Mouse (Mus musculus): Measurements from ENCODE around the gene Ethe1. TPM values are rescaled to one million over a fixed set of nuclear protein-coding genes. Genes with fewer than 3 reads are reported as not detected.

The Ethe1 gene
- total and polyA plus RNA-seq, 3 experiments: 21.0 to 33.3 TPM; not detected in 1

DNA sequence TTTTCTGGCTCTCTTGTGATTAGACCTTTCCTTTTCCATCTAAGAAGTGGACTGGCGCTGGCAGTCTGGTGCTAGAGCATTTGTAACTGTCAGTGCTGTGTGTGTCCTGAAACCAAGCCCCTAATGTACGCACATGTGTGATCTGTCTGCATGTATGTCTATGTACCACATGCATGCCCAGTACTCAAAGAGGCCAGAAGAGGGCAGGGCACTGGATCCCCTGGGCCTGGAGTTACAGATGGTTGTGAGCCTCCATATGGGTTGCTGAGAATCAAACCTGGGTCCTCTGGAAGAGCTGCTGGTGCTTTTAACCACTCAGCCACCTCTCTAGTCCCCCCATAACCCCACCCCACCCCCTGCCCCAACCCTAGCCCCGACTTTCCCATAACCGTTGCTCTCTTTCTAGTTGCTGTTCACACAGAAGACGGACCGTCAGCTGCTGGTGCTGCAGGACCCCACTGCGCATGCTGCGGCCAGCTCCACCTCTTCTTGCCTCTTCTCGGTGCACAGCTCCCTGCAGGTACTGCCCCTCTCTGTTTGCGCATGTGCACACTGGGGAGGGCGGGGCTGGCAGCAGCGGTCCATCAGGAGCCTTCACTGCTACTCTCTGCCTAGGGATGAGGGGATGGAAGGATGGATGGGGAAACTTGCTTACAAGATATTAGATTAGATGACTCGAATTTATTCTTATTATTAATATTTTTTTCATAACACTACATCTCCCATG is 32.5 kb downstream of the Ethe1 start:
- H3K4me1 ChIP-seq (ENCODE audit: control insufficient read depth in 1 of 2, insufficient read depth in 2 of 2, low read length in 2 of 2): peaks cover 0 to 27% of the 10 kb centered on the region in 2 experiments; a peak in 2 of 4 replicates
- no peaks in the 10 kb centered on the region for H3K79me2 ChIP-seq (ENCODE audit: control insufficient read depth, insufficient read depth, low read length, poor library complexity)
- no peak for TF ChIP-seq TBP (IDR thresholded peaks at IDR 0.05; ENCODE audit: low read depth, low read length)
- peak; percentile 20 to 27 (median 22); a peak in 2 of 6 replicates for TF ChIP-seq CTCF (IDR thresholded peaks at IDR 0.05 in 2 of 3, conservative IDR thresholded peaks at IDR 0.05 in 1 of 3; ENCODE audit: control insufficient read depth in 1 of 3, insufficient read depth in 1 of 3, low read depth in 2 of 3, low read length in 3 of 3, poor library complexity in 1 of 3, severe bottlenecking in 1 of 3)
- no peaks in the 10 kb centered on the region for H3K9me3 ChIP-seq (replicated peaks; ENCODE audit: insufficient read depth, low read length)
- peaks cover 1 to 17% of the 10 kb centered on the region in 2 experiments for H3K36me3 ChIP-seq (ENCODE audit: control insufficient read depth in 1 of 2, insufficient read depth in 2 of 2, low read length in 2 of 2)
- no peak overlapping the region for H3K4me3 ChIP-seq (ENCODE audit: control insufficient read depth in 1 of 2, insufficient read depth in 1 of 2, low read depth in 2 of 2, low read length in 2 of 2)
- no peak overlapping the region for H3K27ac ChIP-seq (ENCODE audit: control insufficient read depth, low read depth, low read length)
- no peak overlapping the region for H3K9ac ChIP-seq (ENCODE audit: control insufficient read depth, low read depth, low read length, poor library complexity, severe bottlenecking)
- no peak for DNase-seq (ENCODE audit: low read depth, low spot score)
- H3K27me3 ChIP-seq (ENCODE audit: control insufficient read depth in 1 of 2, insufficient read depth in 2 of 2, low read length in 2 of 2): no peaks in the 10 kb centered on the region

GRCm38 (mm10) chr7:24621193-24621592 is 33.9 kb downstream of the Ethe1 start:
- Histone ChIP-seq H3K27me3 (ENCODE audit: control insufficient read depth in 1 of 2, insufficient read depth in 2 of 2, low read length in 2 of 2) (no peaks in the 10 kb centered on the region), H3K9me3 (replicated peaks; ENCODE audit: insufficient read depth, low read length) (no peaks in the 10 kb centered on the region), H3K4me3 (ENCODE audit: control insufficient read depth in 1 of 2, insufficient read depth in 1 of 2, low read depth in 2 of 2, low read length in 2 of 2) (no peak overlapping the region), H3K9ac (ENCODE audit: control insufficient read depth, low read depth, low read length, poor library complexity, severe bottlenecking) (no peak overlapping the region), H3K4me1 (ENCODE audit: control insufficient read depth in 1 of 2, insufficient read depth in 2 of 2, low read length in 2 of 2) (peaks cover 0 to 20% of the 10 kb centered on the region in 2 experiments; a peak in 2 of 4 replicates), H3K36me3 (ENCODE audit: control insufficient read depth in 1 of 2, insufficient read depth in 2 of 2, low read length in 2 of 2) (peaks cover 1 to 15% of the 10 kb centered on the region in 2 experiments), H3K27ac (ENCODE audit: control insufficient read depth, low read depth, low read length) (no peak overlapping the region), H3K79me2 (ENCODE audit: control insufficient read depth, insufficient read depth, low read length, poor library complexity) (no peaks in the 10 kb centered on the region)
- TF ChIP-seq E2F4 (IDR thresholded peaks at IDR 0.05; ENCODE audit: borderline replicate concordance, low read depth, low read length) (no peak), SMC3 (IDR thresholded peaks at IDR 0.05; ENCODE audit: low read depth, low read length) (peak; percentile 28; the same call in 1 of the 2 replicates), RAD21 (IDR thresholded peaks at IDR 0.05; ENCODE audit: low read depth, low read length) (peak; percentile 33), HCFC1 (IDR thresholded peaks at IDR 0.05; ENCODE audit: low read depth, low read length) (no peak), CTCF (IDR thresholded peaks at IDR 0.05 in 2 of 3, conservative IDR thresholded peaks at IDR 0.05 in 1 of 3; ENCODE audit: control insufficient read depth in 1 of 3, insufficient read depth in 1 of 3, low read depth in 2 of 3, low read length in 3 of 3, poor library complexity in 1 of 3, severe bottlenecking in 1 of 3) (peak; percentile 32 to 74 (median 56); a peak in 5 of 6 replicates), ZKSCAN1 (IDR thresholded peaks at IDR 0.05; ENCODE audit: low read depth, low read length) (no peak)
- DNase-seq (ENCODE audit: low read depth, low spot score): peak; percentile 54

- TF ChIP-seq POLR2A (IDR thresholded peaks at IDR 0.05; ENCODE audit: control insufficient read depth in 1 of 2, insufficient read depth in 1 of 2, low read depth in 1 of 2, low read length in 2 of 2, poor library complexity in 1 of 2) (no peak), CTCF (IDR thresholded peaks at IDR 0.05 in 2 of 3, conservative IDR thresholded peaks at IDR 0.05 in 1 of 3; ENCODE audit: control insufficient read depth in 1 of 3, insufficient read depth in 1 of 3, low read depth in 2 of 3, low read length in 3 of 3, poor library complexity in 1 of 3, severe bottlenecking in 1 of 3) (peak in 2 of 3 experiments; percentile 11 to 31; a peak in 2 of 6 replicates), RAD21 (IDR thresholded peaks at IDR 0.05; ENCODE audit: low read depth, low read length) (no peak)
- H3K9me3 ChIP-seq (replicated peaks; ENCODE audit: insufficient read depth, low read length): no peaks in the 10 kb centered on the region
- no peaks in the 10 kb centered on the region for H3K27me3 ChIP-seq (ENCODE audit: control insufficient read depth in 1 of 2, insufficient read depth in 2 of 2, low read length in 2 of 2)
- H3K4me3 ChIP-seq (ENCODE audit: control insufficient read depth in 1 of 2, insufficient read depth in 1 of 2, low read depth in 2 of 2, low read length in 2 of 2): no peak overlapping the region
- no peaks in the 10 kb centered on the region for H3K79me2 ChIP-seq (ENCODE audit: control insufficient read depth, insufficient read depth, low read length, poor library complexity)
- H3K36me3 ChIP-seq (ENCODE audit: control insufficient read depth in 1 of 2, insufficient read depth in 2 of 2, low read length in 2 of 2): peaks cover 1 to 8% of the 10 kb centered on the region in 2 experiments
- no peak overlapping the region for H3K27ac ChIP-seq (ENCODE audit: control insufficient read depth, low read depth, low read length)
- no peak for DNase-seq (ENCODE audit: low read depth, low spot score)
- H3K9ac ChIP-seq (ENCODE audit: control insufficient read depth, low read depth, low read length, poor library complexity, severe bottlenecking): no peak overlapping the region
- peaks cover 0 to 5% of the 10 kb centered on the region in 2 experiments; a peak in 2 of 4 replicates for H3K4me1 ChIP-seq (ENCODE audit: control insufficient read depth in 1 of 2, insufficient read depth in 2 of 2, low read length in 2 of 2)
Observed at GRCm38 (mm10) chr7:24622967-24623366, 35.6 kb downstream of the Ethe1 start.

All from MEL (cell line).